Mouse (Mus musculus) brain, embryonic 14.5 days (tissue): ENCODE measurements around the gene Pitpnb. TPM values are rescaled to one million over a fixed set of nuclear protein-coding genes. Genes with fewer than 3 reads are reported as not detected.
A peak's percentile ranks its signal among the peaks of the same experiment; 100 is the strongest.

Experiments used
- DNase-seq: peaks from one replicate; pipeline ENCODE4 v3.0.0-alpha.2; 2011; ENCODE audit warnings: low read depth
- CTCF ChIP-seq: fragments of 200-500 bp; IDR thresholded peaks from 2 replicates; pipeline ENCODE4 v1.5.1; 2012; ENCODE audit warnings: inconsistent platforms, mild to moderate bottlenecking, moderate library complexity, borderline replicate concordance; ENCODE audit not compliant: insufficient read depth, insufficient read length; ENCODE audit errors: extremely low read depth
- POLR2A ChIP-seq: fragments of 200-500 bp; IDR thresholded peaks from 2 replicates; pipeline ENCODE4 v1.6.1; 2012; ENCODE audit warnings: mild to moderate bottlenecking, inconsistent platforms, borderline replicate concordance; ENCODE audit not compliant: poor library complexity, insufficient read depth, insufficient read length, severe bottlenecking; ENCODE audit errors: extremely low read depth
- polyA plus RNA-seq: library from polyadenylated mRNA; depleted of rRNA; stranded (reverse); fragments of >200 nt; gene quantifications from 2 replicates; pipeline ENCODE4 v1.2.3, GENCODE M21; 2012; rRNA removed

The Pitpnb gene
- 73.3 and 86.5 TPM in 2 replicates for polyA plus RNA-seq

DNA sequence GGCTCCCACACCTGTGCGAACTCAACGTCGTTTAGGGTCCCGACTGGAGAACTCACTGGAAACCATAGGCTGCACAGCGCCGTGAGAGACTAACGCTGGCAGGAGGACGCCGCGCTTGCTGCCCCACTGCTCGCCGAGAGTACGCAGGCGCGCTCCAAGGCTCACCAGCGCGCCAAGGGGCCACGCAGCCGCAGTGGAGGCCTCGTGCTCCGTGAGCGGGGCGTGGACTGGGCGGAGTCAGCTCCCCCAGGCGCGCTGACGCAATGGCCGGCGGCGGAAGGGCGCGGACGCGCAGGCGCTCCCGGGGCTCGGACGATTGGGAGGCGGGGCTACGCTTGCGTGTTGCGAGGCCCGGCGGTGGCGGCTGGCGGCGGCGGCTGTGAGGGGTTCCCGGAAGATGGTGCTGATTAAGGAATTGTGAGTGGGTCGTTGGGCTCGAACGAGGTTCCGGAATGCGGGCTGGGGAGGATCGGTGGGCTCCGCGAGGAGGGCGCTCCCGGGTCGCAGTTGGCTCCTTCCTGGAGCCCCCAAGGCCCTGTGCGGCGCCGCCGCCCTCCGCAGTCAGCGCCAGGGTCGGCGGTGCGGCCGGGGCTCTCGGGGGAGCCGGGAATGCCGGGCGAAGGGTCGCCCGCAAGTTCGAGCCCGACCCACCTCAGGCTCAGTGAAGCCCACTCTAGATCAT, at the start of gene Pitpnb:
TSS of gene Pitpnb (plus strand) at position 347 of the 682 bp plus-strand sequence.
- TF ChIP-seq POLR2A: peak; percentile 62
- TF ChIP-seq CTCF: no peak

GRCm38 (mm10) chr5:111284420-111285175, 46.0 kb upstream of the Pitpnb start:
- TF ChIP-seq CTCF (no peak), POLR2A (no peak)

More for the DNA sequence above, at the start of gene Pitpnb:
- DNase-seq: peak; percentile 99

DNA sequence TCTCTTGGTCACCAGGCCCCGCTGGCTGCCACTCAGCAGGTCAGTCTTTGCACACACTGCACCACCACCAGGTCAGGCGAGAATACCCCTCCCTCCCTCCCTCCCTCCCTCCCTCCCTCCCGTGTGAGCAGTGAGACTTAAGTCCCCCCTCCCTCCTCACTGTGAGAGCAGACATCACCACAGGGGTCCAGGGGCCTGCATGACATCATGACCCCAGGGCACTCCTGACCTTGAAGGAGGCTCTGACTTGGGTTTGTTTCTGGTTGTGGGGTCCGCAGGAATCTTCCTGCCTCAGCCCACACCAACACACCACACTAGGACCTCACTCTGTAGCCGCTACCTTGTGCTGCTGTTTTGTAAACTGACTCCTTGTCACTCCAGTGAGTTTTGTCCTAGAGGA, 43.0 kb upstream of the Pitpnb start:
- no peak for DNase-seq

More at GRCm38 (mm10) chr5:111284420-111285175, 46.0 kb upstream of the Pitpnb start:
- no peak for DNase-seq

GRCm38 (mm10) chr5:111288486-111288885, 42.1 kb upstream of the Pitpnb start:
- no peak for DNase-seq
- TF ChIP-seq CTCF: no peak
- no peak for TF ChIP-seq POLR2A

More for the DNA sequence above, 43.0 kb upstream of the Pitpnb start:
- TF ChIP-seq POLR2A: no peak

GRCm38 (mm10) chr5:111290071-111290470, 40.5 kb upstream of the Pitpnb start:
- TF ChIP-seq POLR2A: no peak
- TF ChIP-seq CTCF: no peak
- no peak for DNase-seq

DNA sequence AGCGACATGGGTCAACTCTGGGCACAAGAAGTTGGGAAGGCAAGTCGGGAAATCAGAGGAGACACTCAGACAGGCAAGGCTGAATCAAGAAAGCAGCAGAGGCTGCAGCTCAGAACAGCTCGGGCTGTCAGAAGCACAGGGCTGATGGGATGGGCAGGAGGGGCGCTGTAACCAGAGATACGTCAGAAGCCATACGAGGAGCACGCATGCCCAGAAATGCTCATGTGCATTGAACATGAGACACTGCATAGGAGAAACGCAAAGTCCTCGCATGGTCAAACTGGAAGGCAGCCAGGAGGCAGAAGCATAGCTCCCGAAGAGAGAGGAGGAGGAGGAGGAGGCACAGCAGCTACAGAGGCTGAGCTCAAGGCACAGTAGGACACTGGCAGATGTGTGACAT, 38.9 kb upstream of the Pitpnb start:
- no peak for TF ChIP-seq CTCF
- TF ChIP-seq POLR2A: no peak
- peak; percentile 69 for DNase-seq

GRCm38 (mm10) chr5:111297801-111298200, 32.8 kb upstream of the Pitpnb start:
- no peak for TF ChIP-seq POLR2A
- no peak for TF ChIP-seq CTCF
- DNase-seq: no peak

DNA sequence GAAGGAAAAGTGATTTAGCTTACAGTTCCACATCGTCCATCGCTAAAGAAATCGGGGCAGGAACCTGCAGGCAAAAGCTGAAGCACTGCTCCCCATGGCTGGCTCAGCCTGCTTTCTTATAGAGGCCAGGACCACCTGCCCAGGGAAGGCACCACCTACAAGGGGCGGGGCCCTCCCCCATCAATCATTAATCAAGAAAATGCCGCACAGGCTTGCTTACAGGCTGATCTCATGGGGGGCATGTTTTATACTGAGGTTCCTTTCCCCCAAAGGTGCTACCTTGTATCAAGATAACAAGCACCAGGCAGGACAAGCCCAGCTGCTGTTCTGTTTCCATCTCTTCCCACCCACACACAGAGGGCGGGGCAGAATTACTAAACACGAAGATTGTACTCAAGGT, 31.9 kb upstream of the Pitpnb start:
- no peak for TF ChIP-seq CTCF
- TF ChIP-seq POLR2A: no peak
- DNase-seq: no peak

- no peak for TF ChIP-seq POLR2A
- no peak for TF ChIP-seq CTCF
- peak; percentile 34 for DNase-seq
Observed at GRCm38 (mm10) chr5:111300776-111301175, 29.8 kb upstream of the Pitpnb start.

GRCm38 (mm10) chr5:111301736-111302135, 28.8 kb upstream of the Pitpnb start:
- no peak for DNase-seq
- TF ChIP-seq POLR2A: no peak
- TF ChIP-seq CTCF: no peak

DNA sequence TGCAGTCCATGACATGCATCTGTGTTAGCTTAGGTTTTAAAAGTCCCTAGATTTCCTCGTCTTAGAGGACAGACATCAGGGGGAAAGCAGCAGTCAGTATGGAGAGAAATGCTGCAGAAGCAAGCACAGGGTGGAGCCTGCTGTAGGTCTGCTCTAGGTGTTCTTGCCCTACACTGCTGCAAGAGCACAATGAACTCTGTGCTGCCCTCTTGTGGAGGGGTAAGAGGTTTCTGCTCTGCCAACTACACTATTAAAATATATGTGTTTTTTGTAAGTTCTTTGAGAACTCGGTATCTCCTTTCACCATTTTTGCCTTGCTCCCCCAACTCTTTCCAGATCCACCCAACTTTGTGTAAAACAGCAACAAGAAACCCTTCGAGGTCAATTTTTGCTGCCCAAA, 25.8 kb upstream of the Pitpnb start:
- DNase-seq: no peak
- TF ChIP-seq POLR2A: no peak
- TF ChIP-seq CTCF: no peak
